Mouse (Mus musculus) CD4-positive helper T cell, adult 2 months (primary cell): Measurements from ENCODE around the gene Prg2.
A peak's percentile ranks its signal among the peaks of the same experiment; 100 is the strongest.

Source experiments
- DNase-seq: peaks from one replicate; pipeline ENCODE4 v3.0.0-alpha.2; 2012; ENCODE audit warnings: low read depth, missing footprints, low spot score

Prg2 gene

GRCm38 (mm10) chr2:84961901-84962300, 18.4 kb upstream of the Prg2 start:
- no peak for DNase-seq

- no peak for DNase-seq
Observed at GRCm38 (mm10) chr2:84962906-84963507, 17.3 kb upstream of the Prg2 start.

- DNase-seq: no peak
Observed at GRCm38 (mm10) chr2:84964111-84964801, 16.0 kb upstream of the Prg2 start.

- no peak for DNase-seq
Observed at GRCm38 (mm10) chr2:84967318-84967991, 12.8 kb upstream of the Prg2 start.

GRCm38 (mm10) chr2:84975580-84975979, 4.7 kb upstream of the Prg2 start:
- no peak for DNase-seq

- DNase-seq: no peak
Observed at GRCm38 (mm10) chr2:84987930-84988329, 7.7 kb downstream of the Prg2 start, which contains the start of gene Prg3. Gene Prg3 (plus strand): TSS chr2:84988215.

GRCm38 (mm10) chr2:84996376-84996775, 16.1 kb downstream of the Prg2 start:
- DNase-seq: no peak

GRCm38 (mm10) chr2:84999486-85000181, 19.4 kb downstream of the Prg2 start:
- no peak for DNase-seq

GRCm38 (mm10) chr2:85001497-85001896, 21.2 kb downstream of the Prg2 start:
- no peak for DNase-seq

GRCm38 (mm10) chr2:85002575-85002974, 22.3 kb downstream of the Prg2 start:
- no peak for DNase-seq

- DNase-seq: no peak
Observed at GRCm38 (mm10) chr2:85004341-85004740, 24.1 kb downstream of the Prg2 start.

GRCm38 (mm10) chr2:85006600-85006999, 26.3 kb downstream of the Prg2 start:
- no peak for DNase-seq

GRCm38 (mm10) chr2:85007729-85008128, 27.5 kb downstream of the Prg2 start:
- peak; percentile 36 for DNase-seq

- DNase-seq: no peak
Observed at GRCm38 (mm10) chr2:85009212-85009611, 29.0 kb downstream of the Prg2 start.

GRCm38 (mm10) chr2:85011906-85012604, 31.8 kb downstream of the Prg2 start:
- no peak for DNase-seq

GRCm38 (mm10) chr2:85012679-85013078, 32.4 kb downstream of the Prg2 start:
- no peak for DNase-seq

- DNase-seq: peak; percentile 43
Observed at GRCm38 (mm10) chr2:85013826-85014587, 33.7 kb downstream of the Prg2 start.

GRCm38 (mm10) chr2:85014588-85014982, 34.3 kb downstream of the Prg2 start:
- no peak for DNase-seq

GRCm38 (mm10) chr2:85022043-85022442, 41.8 kb downstream of the Prg2 start:
- DNase-seq: no peak

GRCm38 (mm10) chr2:85026178-85026577, 45.9 kb downstream of the Prg2 start:
- no peak for DNase-seq

- DNase-seq: no peak
Observed at GRCm38 (mm10) chr2:85027281-85027680, 47.0 kb downstream of the Prg2 start.
